Mouse (Mus musculus) neural tube, embryonic 15.5 days (tissue): ENCODE measurements around the gene Gm10061. TPM values are rescaled to one million over a fixed set of nuclear protein-coding genes. Genes with fewer than 3 reads are reported as not detected.
"Not testable (repeated sequence)": the region's sequence is repeated elsewhere in the genome, so short reads cannot be mapped to it uniquely, and the experiment has no call there.

ENCODE experiments used
- ATAC-seq: fragments of 200-750 bp; cut with Nextera tagmentation; 2 replicates; pipeline ENCODE4 v1.8.0; 2017; ENCODE audit warnings: mild to moderate bottlenecking, moderate TSS enrichment, moderate library complexity; ENCODE audit not compliant: low FRiP score
- H3K27ac ChIP-seq: fragments of 300-500 bp; sonication (generic); replicated peaks from 2 replicates; pipeline ENCODE4 v1.5.1; 2015; ENCODE audit warnings: mild to moderate bottlenecking, inconsistent platforms
- H3K27me3 ChIP-seq: fragments of 300-500 bp; sonication (generic); replicated peaks from 2 replicates; pipeline ENCODE4 v1.6.1; 2015; ENCODE audit warnings: inconsistent platforms
- H3K36me3 ChIP-seq: fragments of 300-500 bp; sonication (generic); 2 replicates; pipeline ENCODE4 v1.6.1; 2015; ENCODE audit warnings: inconsistent platforms
- H3K4me1 ChIP-seq: fragments of 300-500 bp; sonication (generic); 2 replicates; pipeline ENCODE4 v1.6.1; 2015; ENCODE audit warnings: inconsistent platforms
- H3K4me2 ChIP-seq: fragments of 300-500 bp; sonication (generic); 2 replicates; pipeline ENCODE4 v1.6.1; 2015; ENCODE audit warnings: inconsistent platforms, mild to moderate bottlenecking, moderate library complexity
- H3K4me3 ChIP-seq: fragments of 300-500 bp; sonication (generic); replicated peaks from 2 replicates; pipeline ENCODE4 v1.5.1; 2015; ENCODE audit warnings: mild to moderate bottlenecking, inconsistent platforms
- H3K9ac ChIP-seq: fragments of 300-500 bp; sonication (generic); replicated peaks from 2 replicates; pipeline ENCODE4 v1.6.1; 2015; ENCODE audit warnings: mild to moderate bottlenecking, inconsistent platforms
- H3K9me3 ChIP-seq: fragments of 300-500 bp; sonication (generic); replicated peaks from 2 replicates; pipeline ENCODE4 v1.6.1; 2016; ENCODE audit warnings: inconsistent platforms
- WGBS: fragments of 180-500 bp; shearing (Covaris S2); methylation state at CpG from one replicate; pipeline ENCODE4 v1.1.7; 2015; ENCODE audit warnings: mixed read lengths; 5-methylcytosine and 5-hydroxymethylcytosine counted together
- polyA plus RNA-seq: library from polyadenylated mRNA; unstranded; fragments of >200 nt; fragmentation: Nextera tagmentation; extraction: Ambion mirVana; gene quantifications from 2 replicates; pipeline ENCODE4 v1.2.1, GENCODE M21; 2015

Gm10061 gene
- polyA plus RNA-seq, result not detected in 2 replicates

DNA sequence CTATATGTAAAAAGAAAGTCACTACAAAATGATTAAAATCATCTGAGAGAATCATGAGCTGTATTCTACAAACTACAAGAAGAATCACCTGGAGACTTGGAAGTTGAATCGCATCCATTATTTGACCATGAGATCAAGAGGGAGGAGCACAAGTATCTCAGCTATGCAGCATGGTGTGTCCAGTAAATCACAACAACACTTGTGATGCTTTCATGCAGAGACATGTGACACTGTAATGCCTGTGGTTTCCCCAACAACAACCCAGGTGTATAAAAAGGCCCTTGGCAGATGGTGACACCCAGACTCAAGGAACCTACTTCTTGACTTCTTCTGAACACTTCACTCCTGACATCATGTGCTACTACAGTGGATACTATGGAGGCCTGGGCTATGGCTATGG is at the start of gene Gm10061:
TSS of gene Gm10061 (plus strand) at position 301 of the 400 bp plus-strand sequence.
- Histone ChIP-seq H3K4me1 (no peaks in the 10 kb centered on the region), H3K27me3 (no peaks in the 10 kb centered on the region), H3K36me3 (no peaks in the 10 kb centered on the region), H3K9ac (no peak within 1 kb of the TSS), H3K4me2 (no peak within 1 kb of the TSS), H3K27ac (no peak within 1 kb of the TSS), H3K4me3 (no peak within 1 kb of the TSS), H3K9me3 (no peaks in the 10 kb centered on the region)
- ATAC-seq, result no peak
- WGBS, result 100% methylated on average over 1 of the region's 1 CpGs

GRCm38 (mm10) chr16:89140551-89140950 is 10.3 kb upstream of the Gm10061 start, which contains the start of gene Gm6358:
Gene Gm6358 (plus strand): TSS chr16:89140851.
- Histone ChIP-seq H3K36me3 (no peaks in the 10 kb centered on the region), H3K9me3 (no peaks in the 10 kb centered on the region), H3K4me1 (no peaks in the 10 kb centered on the region), H3K9ac (no peak within 1 kb of the TSS), H3K27me3 (no peaks in the 10 kb centered on the region), H3K27ac (no peak within 1 kb of the TSS), H3K4me2 (no peak within 1 kb of the TSS), H3K4me3 (no peak within 1 kb of the TSS)
- ATAC-seq, result no peak
- 100% methylated on average over 1 of the region's 1 CpGs for WGBS

DNA sequence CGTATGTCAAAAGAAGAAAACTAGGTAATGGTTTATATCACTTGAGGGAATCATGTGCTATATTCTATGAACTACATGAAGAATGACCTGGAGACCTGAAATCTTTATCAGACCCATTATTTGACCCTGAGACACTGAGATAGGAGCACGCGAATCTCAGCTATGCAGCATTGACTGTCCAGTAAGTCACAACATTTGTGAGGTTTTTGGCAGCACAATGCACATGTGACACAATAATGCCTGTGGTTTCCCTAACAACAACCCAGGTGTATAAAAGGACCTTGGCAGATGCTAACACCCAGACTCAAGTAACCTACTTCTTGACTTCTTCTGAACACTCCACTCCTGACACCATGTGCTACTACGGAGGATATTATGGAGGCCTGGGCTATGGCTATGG is 6.8 kb downstream of the Gm10061 start, which contains the start of gene Gm9789:
TSS of gene Gm9789 (plus strand) at position 301 of the 400 bp plus-strand sequence.
- ATAC-seq, result no peak
- H3K36me3 ChIP-seq, result no peaks in the 10 kb centered on the region
- H3K9ac ChIP-seq, result no peak within 1 kb of the TSS
- no peak within 1 kb of the TSS for H3K4me3 ChIP-seq
- no peaks in the 10 kb centered on the region for H3K27me3 ChIP-seq
- no peak within 1 kb of the TSS for H3K27ac ChIP-seq
- no peak within 1 kb of the TSS for H3K4me2 ChIP-seq
- H3K4me1 ChIP-seq, result no peaks in the 10 kb centered on the region
- 93% methylated on average over 4 of the region's 4 CpGs for WGBS
- H3K9me3 ChIP-seq, result no peaks in the 10 kb centered on the region

GRCm38 (mm10) chr16:89169190-89169589 is 18.3 kb downstream of the Gm10061 start, which contains the start of gene Gm7735:
Gene Gm7735 (plus strand): TSS chr16:89169490.
- not testable (repeated sequence) for H3K4me2 ChIP-seq, H3K36me3 ChIP-seq, H3K4me1 ChIP-seq, H3K27ac ChIP-seq, H3K9me3 ChIP-seq, H3K9ac ChIP-seq, ATAC-seq, H3K4me3 ChIP-seq, H3K27me3 ChIP-seq

- Histone ChIP-seq H3K4me3 (no peak within 1 kb of the TSS), H3K9me3 (no peaks in the 10 kb centered on the region), H3K36me3 (no peaks in the 10 kb centered on the region), H3K27me3 (no peaks in the 10 kb centered on the region), H3K4me2 (no peak within 1 kb of the TSS), H3K27ac (no peak within 1 kb of the TSS), H3K9ac (no peak within 1 kb of the TSS), H3K4me1 (no peaks in the 10 kb centered on the region)
- no peak for ATAC-seq
- WGBS, result 83% methylated on average over 2 of the region's 2 CpGs
These were observed 23.5 kb downstream of the Gm10061 start, which contains the start of gene 1110057P08Rik for GRCm38 (mm10) chr16:89174435-89174834. Gene 1110057P08Rik (plus strand): TSS chr16:89174735.

DNA sequence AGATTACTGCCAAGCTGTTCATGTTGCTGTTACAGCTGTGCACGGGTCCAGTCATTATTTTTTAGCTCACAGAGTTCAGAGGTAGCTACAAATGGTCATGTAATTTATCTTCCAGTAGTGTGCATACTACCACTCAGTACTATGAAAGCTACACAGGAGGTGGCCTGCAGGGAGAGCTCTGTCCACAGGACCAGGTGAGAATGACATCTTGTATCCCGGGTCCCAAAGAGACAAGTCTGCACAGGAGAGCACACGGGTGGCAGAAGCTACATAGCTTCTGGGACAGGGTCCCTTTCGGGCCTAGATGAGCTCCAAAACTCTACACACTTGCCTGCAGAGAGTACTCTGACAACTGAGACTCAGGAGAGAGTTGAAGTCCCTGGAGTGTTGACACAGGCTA is 37.7 kb downstream of the Gm10061 start:
- H3K4me2 ChIP-seq, result no peak overlapping the region
- no peaks in the 10 kb centered on the region for H3K27me3 ChIP-seq
- 86% methylated on average over 4 of the region's 4 CpGs for WGBS
- H3K36me3 ChIP-seq, result no peaks in the 10 kb centered on the region
- H3K4me1 ChIP-seq, result no peaks in the 10 kb centered on the region
- no peaks in the 10 kb centered on the region for H3K9me3 ChIP-seq
- no peak overlapping the region for H3K4me3 ChIP-seq
- no peak overlapping the region for H3K9ac ChIP-seq
- H3K27ac ChIP-seq, result no peak overlapping the region
- ATAC-seq, result no peak

Other genes starting within 250 kb of the Gm10061 start
- not detected in 2 replicates for gene Krtap19-9b, start 218.8 kb upstream of the Gm10061 start, polyA plus RNA-seq
- gene Krtap16-3, start 188.2 kb upstream of the Gm10061 start, polyA plus RNA-seq, result not detected in 2 replicates
- gene Krtap22-2, start 140.3 kb upstream of the Gm10061 start, polyA plus RNA-seq, result not detected in 2 replicates
- gene Gm10229, start 135.8 kb upstream of the Gm10061 start, polyA plus RNA-seq, result not detected in 2 replicates
- gene Krtap6-1, start 119.4 kb upstream of the Gm10061 start, polyA plus RNA-seq, result not detected in 2 replicates
- gene Gm10228, start 109.6 kb upstream of the Gm10061 start, polyA plus RNA-seq, result not detected in 2 replicates
- not detected in 2 replicates for gene Krtap6-5, start 103.2 kb upstream of the Gm10061 start, polyA plus RNA-seq
- gene 1110025L11Rik, start 87.1 kb upstream of the Gm10061 start, polyA plus RNA-seq, result not detected in 2 replicates
- gene Krtap6-3, start 67.1 kb upstream of the Gm10061 start, polyA plus RNA-seq, result not detected in 2 replicates
- not detected in 2 replicates for gene Gm6358, start 10.2 kb upstream of the Gm10061 start, polyA plus RNA-seq
- gene Gm9789, start 6.9 kb downstream of the Gm10061 start, polyA plus RNA-seq, result not detected in 2 replicates
- not detected in 2 replicates for gene Gm7735, start 18.4 kb downstream of the Gm10061 start, polyA plus RNA-seq
- not detected in 2 replicates for gene 1110057P08Rik, start 23.6 kb downstream of the Gm10061 start, polyA plus RNA-seq
- not detected in 2 replicates for gene Krtap20-2, start 54.8 kb downstream of the Gm10061 start, polyA plus RNA-seq